Mouse (Mus musculus) hindbrain, embryonic 14.5 days (tissue): ENCODE data around the gene Tmem89. TPM values are rescaled to one million over a fixed set of nuclear protein-coding genes. Genes with fewer than 3 reads are reported as not detected.

Source experiments
- polyA plus RNA-seq: library from polyadenylated mRNA; unstranded; fragments of >200 nt; fragmentation: Nextera tagmentation; extraction: Ambion mirVana; gene quantifications from 2 replicates; pipeline ENCODE4 v1.2.1, GENCODE M21; 2014

Gene Tmem89
- polyA plus RNA-seq, 1 experiment from 2014 or later: 0.27 TPM

Other genes starting within 250 kb of the Tmem89 start
- 70.8 and 82.7 TPM in 2 replicates for gene Prkar2a, start 225.3 kb upstream of the Tmem89 start, polyA plus RNA-seq
- 202 and 238 TPM in 2 replicates for gene Ip6k2, start 130.8 kb upstream of the Tmem89 start, polyA plus RNA-seq
- 28.5 and 29.6 TPM in 2 replicates for gene Nckipsd, start 106.3 kb upstream of the Tmem89 start, polyA plus RNA-seq
- gene Celsr3, start 88.3 kb upstream of the Tmem89 start, polyA plus RNA-seq: 15.4 and 16.0 TPM in 2 replicates
- 19.1 and 21.5 TPM in 2 replicates for gene Slc26a6, start 61.3 kb upstream of the Tmem89 start, polyA plus RNA-seq
- gene Uqcrc1, start 22.0 kb downstream of the Tmem89 start, polyA plus RNA-seq: 469 and 503 TPM in 2 replicates
- gene Col7a1, start 39.0 kb downstream of the Tmem89 start, polyA plus RNA-seq: 1.3 and 3.0 TPM in 2 replicates
- gene Ucn2, start 71.4 kb downstream of the Tmem89 start, polyA plus RNA-seq: 0.23 TPM in 1 of 2 replicates, not detected in the other
- 22.5 and 23.9 TPM in 2 replicates for gene Pfkfb4, start 77.2 kb downstream of the Tmem89 start, polyA plus RNA-seq
- 57.9 and 60.9 TPM in 2 replicates for gene Shisa5, start 123.9 kb downstream of the Tmem89 start, polyA plus RNA-seq
- gene Trex1, start 145.1 kb downstream of the Tmem89 start, polyA plus RNA-seq: 9.7 and 16.2 TPM in 2 replicates
- gene Atrip, start 159.5 kb downstream of the Tmem89 start, polyA plus RNA-seq: 29.0 and 29.8 TPM in 2 replicates
- gene Ccdc51, start 167.9 kb downstream of the Tmem89 start, polyA plus RNA-seq: 11.2 and 11.3 TPM in 2 replicates
- 710 and 800 TPM in 2 replicates for gene Tma7, start 168.0 kb downstream of the Tmem89 start, polyA plus RNA-seq
- 14.2 and 16.6 TPM in 2 replicates for gene Plxnb1, start 180.8 kb downstream of the Tmem89 start, polyA plus RNA-seq
- gene Fbxw21, start 247.4 kb downstream of the Tmem89 start, polyA plus RNA-seq: not detected in 2 replicates